Mouse (Mus musculus): ENCODE results near the gene Ezh2.

Gene Ezh2

DNA sequence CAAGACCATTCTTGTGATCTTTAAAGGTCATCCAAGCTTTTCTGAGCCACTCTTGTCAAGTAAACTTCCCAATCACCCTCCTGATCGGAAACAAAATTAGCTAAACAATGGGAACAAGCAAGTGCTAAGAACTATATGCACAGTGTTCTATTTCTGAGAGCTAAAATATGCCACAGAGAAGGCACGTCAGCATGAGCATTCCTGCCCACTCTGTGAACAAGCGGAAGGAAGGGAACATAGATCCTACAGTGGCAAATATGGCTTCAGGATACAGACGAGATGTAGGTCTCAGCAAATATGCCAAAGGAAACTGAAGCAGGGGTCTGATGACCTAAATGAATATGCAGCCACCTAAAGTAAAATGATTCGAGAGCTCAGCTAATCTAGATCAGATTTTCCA is 59.8 kb downstream of the Ezh2 start:
- DNase-seq (ENCODE audit: low read depth, low spot score): no peak

GRCm38 (mm10) chr6:47532547-47532946 is 62.6 kb downstream of the Ezh2 start:
- no peak for DNase-seq (ENCODE audit: low read depth, low spot score)

DNA sequence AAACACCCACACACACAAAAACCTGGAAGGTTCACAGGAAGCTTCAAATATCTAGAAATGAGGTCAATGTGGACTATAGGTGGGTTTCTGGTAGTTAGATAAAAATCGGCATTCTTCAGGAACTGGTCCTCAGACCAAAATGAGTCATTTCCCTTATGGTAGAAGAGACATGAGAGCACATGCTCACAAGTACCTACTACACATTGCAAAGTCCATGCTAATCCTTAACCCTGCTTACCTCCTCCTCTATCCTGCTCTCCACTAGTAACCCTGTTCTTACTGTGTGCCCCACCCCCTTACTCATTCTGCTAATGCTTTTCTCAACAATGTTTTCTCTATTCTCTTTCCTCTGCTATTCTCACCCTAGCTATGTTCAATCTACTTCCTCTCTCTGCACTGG is 67.5 kb downstream of the Ezh2 start:
- no peak for DNase-seq (ENCODE audit: low read depth, low spot score)

DNA sequence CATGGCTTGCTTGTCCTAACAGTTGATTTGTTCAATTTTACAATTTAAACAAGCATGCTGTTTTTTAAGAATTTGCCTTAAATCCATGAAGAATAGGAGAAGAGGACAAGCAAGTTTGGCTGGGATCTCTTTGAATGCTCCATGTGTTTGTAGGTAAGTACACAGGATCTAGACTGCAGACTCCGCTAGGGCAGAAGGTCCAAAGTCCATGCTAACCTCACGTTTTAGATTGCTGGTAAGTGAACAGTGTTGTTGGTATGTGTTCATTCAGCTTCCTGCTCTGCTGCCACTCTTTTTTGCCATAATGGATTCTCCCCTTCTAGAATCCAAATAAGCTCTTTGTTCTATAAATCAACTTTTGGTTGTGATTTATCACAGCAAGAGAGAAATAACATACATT is 68.0 kb downstream of the Ezh2 start:
- DNase-seq (ENCODE audit: low read depth, low spot score): no peak

GRCm38 (mm10) chr6:47526446-47526845 is 68.7 kb downstream of the Ezh2 start:
- DNase-seq (ENCODE audit: low read depth, low spot score): no peak

DNA sequence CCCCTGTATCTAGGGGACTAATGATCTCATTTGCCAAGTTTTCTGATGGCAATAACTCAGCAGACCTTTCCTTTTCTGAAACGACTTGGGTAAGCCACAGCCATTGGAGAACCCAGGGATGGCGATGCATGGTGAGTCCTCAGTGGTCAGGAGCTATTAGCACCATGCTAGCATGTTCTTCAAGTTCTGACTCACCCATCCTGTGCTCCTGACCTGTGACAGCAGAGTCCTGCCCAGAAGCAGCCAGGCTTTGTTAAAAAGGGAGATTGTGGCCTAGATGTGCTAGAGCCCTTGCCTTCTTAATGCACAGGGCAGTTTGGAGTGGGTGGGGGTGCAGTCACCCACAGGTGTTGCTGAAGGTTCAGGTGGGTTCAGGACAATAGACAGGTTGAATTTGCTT is 70.1 kb downstream of the Ezh2 start:
- DNase-seq (ENCODE audit: low read depth, low spot score): no peak

DNA sequence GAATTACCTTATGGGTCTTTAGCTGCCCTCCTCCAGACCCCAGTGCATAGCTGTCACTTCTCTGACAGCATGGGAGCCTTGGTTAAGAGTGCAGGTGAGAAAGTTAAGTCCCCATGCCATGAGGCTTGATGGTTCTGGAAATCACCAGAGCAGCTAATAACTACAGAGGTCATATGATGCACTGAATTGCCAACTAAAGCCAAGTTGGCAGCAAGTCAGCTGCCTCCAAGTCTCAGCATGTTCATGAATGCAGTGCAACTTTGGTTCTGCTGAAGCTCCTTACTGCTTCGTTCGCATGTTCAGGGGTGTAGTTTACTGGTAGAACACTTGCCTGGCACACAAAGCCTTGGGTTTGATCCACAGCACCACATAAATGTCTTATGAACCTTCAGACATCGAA is 72.7 kb downstream of the Ezh2 start:
- DNase-seq (ENCODE audit: low read depth, low spot score): no peak

DNA sequence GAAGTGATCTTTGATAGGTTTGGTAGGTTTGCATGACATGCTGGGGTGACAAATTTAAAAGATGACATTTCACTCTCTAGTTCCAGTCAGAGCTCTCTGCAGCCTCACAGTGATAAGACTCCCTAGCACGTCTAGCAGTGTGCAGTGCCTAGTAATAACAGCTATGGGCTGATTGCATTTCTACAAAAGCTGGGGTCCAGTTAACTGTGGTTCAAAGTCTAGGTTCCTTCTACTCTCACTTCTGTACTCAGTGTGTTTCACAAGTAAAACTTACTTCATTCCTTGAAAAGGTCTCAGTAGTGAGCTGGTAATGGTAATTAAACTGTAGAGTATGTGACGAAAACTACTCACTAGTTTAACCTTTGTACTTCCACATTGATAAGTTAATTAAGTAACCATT is 75.1 kb downstream of the Ezh2 start:
- no peak for DNase-seq (ENCODE audit: low read depth, low spot score)

- no peak for DNase-seq (ENCODE audit: low read depth, low spot score)
Measured at GRCm38 (mm10) chr6:47494562-47494961, 100.6 kb downstream of the Ezh2 start.

DNA sequence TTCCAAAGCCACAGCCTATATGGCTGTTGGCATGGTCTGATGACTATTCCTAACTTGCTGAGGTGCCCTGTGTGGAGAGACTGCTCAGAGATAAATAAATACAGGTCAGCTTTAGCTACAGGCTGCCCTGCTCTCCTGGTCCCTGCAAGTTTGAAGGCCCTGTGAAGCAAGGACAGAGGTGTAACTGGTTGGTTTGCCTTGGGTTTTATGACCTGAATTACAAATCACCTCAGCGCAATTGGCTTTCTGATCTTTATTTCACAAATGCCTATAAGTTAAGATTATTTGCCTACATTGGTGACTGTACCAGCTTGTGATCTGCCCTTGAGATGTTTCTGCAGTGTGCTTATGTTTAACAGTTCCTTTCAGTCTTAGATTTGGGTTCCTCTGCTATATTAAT is 113.1 kb downstream of the Ezh2 start:
- no peak for DNase-seq (ENCODE audit: low read depth, low spot score)

All from telencephalon, adult 2 months (tissue).